Mouse (Mus musculus) midbrain, embryonic 11.5 days (tissue): ENCODE data around the gene Xpo5. TPM values are rescaled to one million over a fixed set of nuclear protein-coding genes. Genes with fewer than 3 reads are reported as not detected.
A peak's percentile ranks its signal among the peaks of the same experiment; 100 is the strongest.

ENCODE experiments used
- ATAC-seq: fragments of 200-750 bp; cut with Nextera tagmentation; 2 replicates; pipeline ENCODE4 v1.8.0; 2017; ENCODE audit warnings: moderate TSS enrichment, moderate library complexity; ENCODE audit not compliant: low FRiP score
- DNase-seq: peaks from one replicate; pipeline ENCODE4 v3.0.0; 2015; ENCODE audit warnings: low spot score; ENCODE audit errors: missing footprints
- H3K27ac ChIP-seq: fragments of 300-500 bp; sonication (generic); 2 replicates; pipeline ENCODE4 v1.5.1; 2014; ENCODE audit warnings: low read depth, low read length
- H3K27me3 ChIP-seq: fragments of 300-500 bp; sonication (generic); 2 replicates; pipeline ENCODE4 v1.6.1; 2014; ENCODE audit warnings: mild to moderate bottlenecking, low read length, moderate library complexity, mixed read lengths; ENCODE audit not compliant: control insufficient read depth, insufficient read depth
- H3K36me3 ChIP-seq: fragments of 300-500 bp; sonication (generic); 2 replicates; pipeline ENCODE4 v1.6.1; 2014; ENCODE audit warnings: mild to moderate bottlenecking, low read length, moderate library complexity, mixed read lengths; ENCODE audit not compliant: control insufficient read depth, insufficient read depth
- H3K4me1 ChIP-seq: fragments of 300-500 bp; sonication (generic); 2 replicates; pipeline ENCODE4 v1.6.1; 2014; ENCODE audit warnings: low read length; ENCODE audit not compliant: control insufficient read depth, insufficient read depth
- H3K4me2 ChIP-seq: fragments of 300-500 bp; sonication (generic); 2 replicates; pipeline ENCODE4 v1.6.1; 2014; ENCODE audit warnings: mild to moderate bottlenecking, moderate library complexity
- H3K4me3 ChIP-seq: fragments of 300-500 bp; sonication (generic); 2 replicates; pipeline ENCODE4 v1.5.1; 2014; ENCODE audit warnings: low read depth, low read length
- H3K9ac ChIP-seq: fragments of 300-500 bp; sonication (generic); 2 replicates; pipeline ENCODE4 v1.6.1; 2014; ENCODE audit warnings: low read length
- H3K9me3 ChIP-seq: fragments of 300-500 bp; sonication (generic); 2 replicates; pipeline ENCODE4 v1.6.1; 2016; ENCODE audit warnings: low read length; ENCODE audit not compliant: control insufficient read depth
- WGBS: fragments of 180-500 bp; shearing (Covaris S2); extraction: QIAGEN DNeasy Blood & Tissue Kit; methylation state at CpG from one replicate; pipeline ENCODE4 v1.1.7; 2014; 5-methylcytosine and 5-hydroxymethylcytosine counted together
- microRNA counts: library from miRNA; unstranded; fragments of <30 nt; microRNA quantifications from one replicate; lab custom pipeline; 2015
- microRNA-seq: library from miRNA; unstranded; fragments of <30 nt; microRNA quantifications from one replicate; pipeline ENCODE4, GENCODE M21; 2017
- polyA plus RNA-seq: library from polyadenylated mRNA; unstranded; fragments of >200 nt; fragmentation: Nextera tagmentation; extraction: Ambion mirVana; gene quantifications from 2 replicates; pipeline ENCODE4 v1.2.1, GENCODE M21; 2014

Gene Xpo5
- polyA plus RNA-seq, 1 experiment from 2014 or later, result 73.3 TPM

GRCm38 (mm10) chr17:46282483-46283123 lies 80.0 kb downstream of the Xpo5 start, which contains the start of gene Tjap1:
Gene Tjap1, minus strand, starts transcription at chr17:46283026.
- WGBS, result under 1% methylated on average over 37 of the region's 37 CpGs
- H3K4me2 ChIP-seq, result peak within 1 kb of the TSS; percentile 55
- peak; percentile 98 for ATAC-seq
- no peaks in the 10 kb centered on the region for H3K9me3 ChIP-seq
- no peaks in the 10 kb centered on the region for H3K27me3 ChIP-seq
- peaks cover 12% of the 10 kb centered on the region; the same call in 1 of the 2 replicates for H3K4me1 ChIP-seq
- peak within 1 kb of the TSS; percentile 61 for H3K4me3 ChIP-seq
- peaks cover 5% of the 10 kb centered on the region; the same call in 1 of the 2 replicates for H3K36me3 ChIP-seq
- no peak within 1 kb of the TSS; the same call in 1 of the 2 replicates for H3K27ac ChIP-seq
- peak; percentile 99 for DNase-seq
- peak within 1 kb of the TSS; percentile 76 for H3K9ac ChIP-seq

- no peak for DNase-seq
- no peak for ATAC-seq
- Histone ChIP-seq H3K36me3 (peaks cover 4% of the 10 kb centered on the region; the same call in 1 of the 2 replicates), H3K9ac (peak overlapping the region; percentile 24; the same call in 1 of the 2 replicates), H3K27ac (no peak overlapping the region), H3K4me3 (peak overlapping the region; percentile 61), H3K4me1 (peaks cover 12% of the 10 kb centered on the region; the same call in 1 of the 2 replicates), H3K9me3 (no peaks in the 10 kb centered on the region), H3K27me3 (no peaks in the 10 kb centered on the region), H3K4me2 (peak overlapping the region; percentile 55)
- 25% methylated on average over 9 of the region's 9 CpGs for WGBS
Observed at GRCm38 (mm10) chr17:46283140-46283539, 80.6 kb downstream of the Xpo5 start.

- no peak overlapping the region for H3K4me2 ChIP-seq
- no peak overlapping the region for H3K4me3 ChIP-seq
- ATAC-seq (no peak), DNase-seq (no peak)
- no peaks in the 10 kb centered on the region for H3K27me3 ChIP-seq
- H3K9me3 ChIP-seq, result no peaks in the 10 kb centered on the region
- H3K36me3 ChIP-seq, result no peaks in the 10 kb centered on the region; the same call in 1 of the 2 replicates
- H3K27ac ChIP-seq, result no peak overlapping the region
- WGBS, result 87% methylated on average over 8 of the region's 8 CpGs
- no peak overlapping the region for H3K9ac ChIP-seq
- H3K4me1 ChIP-seq, result peaks cover 12% of the 10 kb centered on the region; the same call in 1 of the 2 replicates
Observed at GRCm38 (mm10) chr17:46283911-46284310, 81.3 kb downstream of the Xpo5 start.

GRCm38 (mm10) chr17:46284653-46285052 lies 82.1 kb downstream of the Xpo5 start:
- no peak for DNase-seq

GRCm38 (mm10) chr17:46285407-46285806 lies 82.8 kb downstream of the Xpo5 start:
- no peak overlapping the region for H3K4me2 ChIP-seq
- 72% methylated on average over 6 of the region's 6 CpGs for WGBS
- H3K36me3 ChIP-seq, result no peaks in the 10 kb centered on the region
- H3K4me1 ChIP-seq, result peaks cover 12% of the 10 kb centered on the region; the same call in 1 of the 2 replicates
- ATAC-seq (no peak), DNase-seq (no peak)
- H3K27ac ChIP-seq, result no peak overlapping the region
- no peaks in the 10 kb centered on the region for H3K27me3 ChIP-seq
- H3K9me3 ChIP-seq, result no peaks in the 10 kb centered on the region
- H3K4me3 ChIP-seq, result no peak overlapping the region
- no peak overlapping the region for H3K9ac ChIP-seq

More at GRCm38 (mm10) chr17:46284653-46285052, 82.1 kb downstream of the Xpo5 start:
- Histone ChIP-seq H3K27me3 (no peaks in the 10 kb centered on the region), H3K4me3 (no peak overlapping the region), H3K4me1 (peaks cover 12% of the 10 kb centered on the region; the same call in 1 of the 2 replicates), H3K4me2 (no peak overlapping the region), H3K9me3 (no peaks in the 10 kb centered on the region), H3K27ac (no peak overlapping the region), H3K36me3 (no peaks in the 10 kb centered on the region; the same call in 1 of the 2 replicates), H3K9ac (no peak overlapping the region)
- no peak for ATAC-seq
- 62% methylated on average over 7 of the region's 7 CpGs for WGBS

GRCm38 (mm10) chr17:46287678-46288095 lies 85.1 kb downstream of the Xpo5 start:
- no peak overlapping the region for H3K4me3 ChIP-seq
- no peaks in the 10 kb centered on the region for H3K9me3 ChIP-seq
- WGBS, result 74% methylated on average over 11 of the region's 11 CpGs
- H3K27ac ChIP-seq, result no peak overlapping the region
- H3K4me1 ChIP-seq, result peaks cover 4% of the 10 kb centered on the region; the same call in 1 of the 2 replicates
- no peak overlapping the region for H3K9ac ChIP-seq
- H3K27me3 ChIP-seq, result no peaks in the 10 kb centered on the region
- ATAC-seq, result no peak
- no peak for DNase-seq
- no peak overlapping the region for H3K4me2 ChIP-seq
- no peaks in the 10 kb centered on the region for H3K36me3 ChIP-seq

MicroRNA genes within 50 kb of the gene (microRNA counts, 519-probe panel; counts per million panel counts)
- microRNA mmu-miR-693-3p (lab: Ali Mortazavi, UCI) (not detected), microRNA mmu-miR-693-5p (lab: Ali Mortazavi, UCI) (not detected)

Small RNA genes lying within 50 kb of the gene (microRNA-seq; reads per million reads assigned to microRNA genes)
- 1.1 reads per million for gene Mir693

Other genes with a start within 250 kb of the Xpo5 start
- 2.2 and 2.9 TPM in 2 replicates for gene Vegfa, start 170.4 kb upstream of the Xpo5 start, polyA plus RNA-seq
- 119 and 132 TPM in 2 replicates for gene Mrps18a, start 91.8 kb upstream of the Xpo5 start, polyA plus RNA-seq
- gene Rsph9, start 58.6 kb upstream of the Xpo5 start, polyA plus RNA-seq, result 17.5 and 18.5 TPM in 2 replicates
- gene Mad2l1bp, start 49.2 kb upstream of the Xpo5 start, polyA plus RNA-seq, result 32.8 and 33.3 TPM in 2 replicates
- gene Gtpbp2, start 41.8 kb upstream of the Xpo5 start, polyA plus RNA-seq, result 16.8 and 19.2 TPM in 2 replicates
- gene Polh, start 137 bp upstream of the Xpo5 start, polyA plus RNA-seq, result 10.1 and 10.8 TPM in 2 replicates
- gene Polr1c, start 45.3 kb downstream of the Xpo5 start, polyA plus RNA-seq, result 108 and 114 TPM in 2 replicates
- gene Yipf3, start 45.3 kb downstream of the Xpo5 start, polyA plus RNA-seq, result 57.9 and 67.6 TPM in 2 replicates
- 2.9 and 3.4 TPM in 2 replicates for gene Lrrc73, start 50.7 kb downstream of the Xpo5 start, polyA plus RNA-seq
- 43.8 and 51.0 TPM in 2 replicates for gene Tjap1, start 80.2 kb downstream of the Xpo5 start, polyA plus RNA-seq
- 0.30 and 0.42 TPM in 2 replicates for gene Dlk2, start 94.6 kb downstream of the Xpo5 start, polyA plus RNA-seq
- gene Abcc10, start 125.6 kb downstream of the Xpo5 start, polyA plus RNA-seq, result 4.5 and 5.0 TPM in 2 replicates
- 14.0 and 14.8 TPM in 2 replicates for gene Zfp318, start 180.9 kb downstream of the Xpo5 start, polyA plus RNA-seq
- 0.55 and 0.85 TPM in 2 replicates for gene Crip3, start 226.1 kb downstream of the Xpo5 start, polyA plus RNA-seq
- gene Slc22a7, start 235.7 kb downstream of the Xpo5 start, polyA plus RNA-seq, result not detected in 2 replicates